Mouse (Mus musculus) ovary, postnatal 36 days (tissue): ENCODE measurements around the gene Bcr.

Source experiments
- DNase-seq: peaks from one replicate; pipeline ENCODE4 v3.0.0; 2022; ENCODE audit warnings: low spot score, mixed read lengths

The Bcr gene

DNA sequence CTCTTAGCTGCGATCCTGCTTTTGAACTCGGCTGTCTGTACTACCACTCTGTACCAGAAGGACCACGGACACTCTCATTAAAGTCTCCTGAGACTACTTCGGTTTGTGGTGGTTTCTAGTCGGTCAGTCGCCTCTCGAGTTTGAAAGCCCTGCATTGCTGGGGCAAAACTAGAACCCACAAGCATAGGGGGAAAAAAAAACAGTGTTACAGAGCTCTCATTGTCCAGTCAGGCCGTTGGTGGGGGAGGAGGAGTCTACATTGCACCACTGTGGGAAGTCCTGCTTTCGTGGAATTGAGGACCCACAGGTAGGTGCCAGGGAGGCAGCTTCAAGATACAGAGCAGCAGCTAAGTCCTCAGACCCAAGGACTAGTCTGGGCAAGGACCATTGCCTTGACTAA is 124.4 kb downstream of the Bcr start:
- no peak for DNase-seq

GRCm38 (mm10) chr10:75186551-75186950 is 126.2 kb downstream of the Bcr start:
- no peak for DNase-seq

GRCm38 (mm10) chr10:75187366-75188056 is 127.1 kb downstream of the Bcr start:
- DNase-seq = no peak

DNA sequence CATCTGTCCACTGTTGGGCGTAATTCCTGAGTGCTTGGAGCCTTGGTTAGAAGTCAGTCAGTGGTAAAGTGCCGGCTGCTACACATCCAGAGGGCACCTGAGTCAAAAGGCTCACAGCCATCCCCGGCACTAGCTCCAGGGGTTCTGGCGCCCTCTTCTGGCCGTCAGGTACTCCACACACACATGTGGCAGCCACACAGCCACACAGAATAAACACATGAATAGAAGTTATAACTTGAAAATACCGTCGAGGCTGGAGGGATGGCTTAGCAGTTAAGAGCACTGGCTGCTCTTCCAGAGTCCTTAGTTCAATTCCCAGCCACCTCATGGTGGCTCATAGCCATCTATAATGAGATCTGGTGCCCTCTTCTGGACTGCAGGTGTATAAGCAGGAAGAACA is 131.3 kb downstream of the Bcr start:
- no peak for DNase-seq

GRCm38 (mm10) chr10:75197817-75198216 is 137.4 kb downstream of the Bcr start:
- no peak for DNase-seq

DNA sequence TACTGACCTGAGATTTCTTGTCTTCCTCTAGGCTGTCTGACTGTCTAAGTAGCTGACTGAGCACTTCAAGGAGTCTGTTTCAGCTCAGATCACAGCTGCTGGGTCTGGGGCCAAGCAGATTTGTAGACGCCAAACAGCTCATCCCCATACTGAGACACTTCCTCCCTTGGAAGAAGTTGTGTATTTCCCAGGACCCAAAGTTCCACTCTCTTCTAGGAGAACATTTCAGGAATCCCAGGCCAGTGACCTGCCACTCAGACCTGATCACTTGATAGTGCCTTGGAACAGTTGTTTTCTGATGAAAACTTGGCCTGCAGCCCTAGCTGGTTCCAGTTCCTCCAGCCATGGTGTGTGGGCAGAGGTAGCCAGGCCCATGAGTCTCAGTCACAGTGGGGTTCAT is 140.3 kb downstream of the Bcr start:
- DNase-seq = no peak

DNA sequence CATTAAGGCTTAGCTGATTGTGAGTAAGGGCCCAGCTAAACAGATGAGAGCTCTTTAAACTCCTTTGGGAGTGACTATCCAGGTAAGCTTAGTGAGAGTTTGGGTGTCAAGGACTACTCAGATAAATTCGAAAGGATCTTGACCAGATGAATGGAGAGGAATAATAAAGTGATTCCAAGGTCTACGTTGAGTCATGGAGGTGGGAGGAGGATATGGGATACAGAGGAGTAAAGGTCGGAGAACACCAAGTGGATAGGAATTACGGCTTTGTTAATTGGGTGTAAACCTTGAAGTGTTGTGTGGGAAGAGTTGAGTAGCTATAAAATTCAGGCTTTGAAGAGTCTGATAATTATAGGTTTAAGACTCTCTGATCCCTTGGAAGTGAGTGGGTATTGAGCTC is 145.8 kb downstream of the Bcr start:
- no peak for DNase-seq

GRCm38 (mm10) chr10:75210841-75211240 is 150.4 kb downstream of the Bcr start:
- no peak for DNase-seq

GRCm38 (mm10) chr10:75211807-75212645 is 151.6 kb downstream of the Bcr start, which contains the start of gene Specc1l:
Gene Specc1l (plus strand): TSS chr10:75212073.
- DNase-seq = peak; percentile 98

- DNase-seq = no peak
Observed at GRCm38 (mm10) chr10:75212981-75213380, 152.6 kb downstream of the Bcr start.

DNA sequence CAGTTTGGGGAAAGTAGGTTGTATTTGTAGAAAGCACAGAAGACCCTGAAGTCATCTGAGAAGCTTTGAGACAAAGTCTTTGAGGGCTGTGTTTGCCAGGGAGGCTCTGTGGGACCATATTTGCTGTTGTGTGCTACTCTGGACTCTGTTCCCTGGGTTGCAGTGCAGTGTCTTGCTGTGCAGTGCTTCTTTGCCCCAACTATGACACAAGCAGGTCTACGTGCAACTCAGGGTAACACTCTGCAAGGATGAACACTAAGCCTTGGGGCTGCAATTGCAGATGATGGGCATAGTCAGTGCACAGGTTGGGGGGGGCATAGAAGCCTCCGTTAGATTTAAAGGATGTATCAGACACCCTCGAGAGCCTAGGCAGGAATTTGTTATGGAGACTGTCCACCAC is 160.3 kb downstream of the Bcr start:
- DNase-seq = no peak

- DNase-seq = no peak
Observed at GRCm38 (mm10) chr10:75221936-75222610, 161.7 kb downstream of the Bcr start.

DNA sequence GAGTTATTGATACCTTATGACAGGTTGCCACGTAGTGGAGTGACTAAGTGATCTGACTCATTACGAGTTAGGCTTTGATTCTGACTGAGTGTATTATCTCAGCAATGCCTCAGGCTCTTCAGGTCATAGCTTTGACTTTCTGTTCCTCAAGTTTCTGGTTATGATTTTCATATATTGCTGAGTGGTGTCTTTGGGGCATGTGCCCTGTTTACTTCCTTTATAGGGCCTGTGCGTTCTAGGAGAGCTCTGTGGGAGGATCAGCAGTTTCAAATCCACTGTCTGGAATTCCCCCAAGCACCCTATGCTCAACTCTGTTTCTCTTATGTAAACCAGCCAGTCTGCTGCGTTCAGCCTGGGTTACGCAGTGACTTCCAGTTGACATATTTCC is 162.2 kb downstream of the Bcr start:
- no peak for DNase-seq

DNA sequence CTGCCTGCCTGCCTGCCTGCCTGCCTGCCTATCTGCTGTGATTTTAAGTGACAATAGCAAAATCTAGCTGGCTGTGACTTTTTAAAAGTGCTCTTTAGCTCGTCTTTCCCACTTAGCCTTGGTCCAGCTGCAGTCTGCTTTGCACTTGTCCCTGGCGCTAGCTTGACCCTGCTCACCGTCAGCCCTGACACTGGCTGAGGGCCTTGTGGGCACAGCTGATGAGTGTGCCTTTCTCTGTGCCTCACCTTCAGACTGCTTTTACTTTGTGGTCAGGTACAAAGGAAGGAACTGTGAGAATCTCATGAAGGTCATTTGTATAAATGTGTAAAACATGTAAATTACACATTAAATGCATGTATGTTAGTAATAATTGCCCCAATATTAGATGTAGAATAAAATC is 163.8 kb downstream of the Bcr start:
- DNase-seq = no peak

DNA sequence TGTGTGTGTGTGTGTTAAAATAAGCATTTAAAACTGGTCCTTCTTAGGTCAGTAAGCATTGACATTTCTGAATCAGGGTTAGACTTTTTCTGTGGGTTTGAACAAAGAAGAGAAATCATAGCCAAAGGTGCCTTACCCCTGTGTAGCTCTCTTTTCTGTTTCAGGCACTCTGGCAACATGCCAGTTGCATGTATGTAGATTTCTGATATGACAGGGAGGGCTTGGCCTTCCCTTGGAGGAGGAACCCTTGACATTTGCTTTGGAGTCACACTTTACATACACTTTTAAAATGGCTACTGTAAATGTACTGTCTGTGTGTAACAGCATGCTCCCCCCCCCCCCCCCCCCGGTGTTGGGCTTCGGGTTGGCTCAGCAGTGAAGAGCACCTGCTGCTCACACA is 164.2 kb downstream of the Bcr start:
- no peak for DNase-seq

GRCm38 (mm10) chr10:75227381-75227780 is 167.0 kb downstream of the Bcr start:
- no peak for DNase-seq

GRCm38 (mm10) chr10:75230572-75230971 is 170.2 kb downstream of the Bcr start:
- DNase-seq = peak; percentile 24

DNA sequence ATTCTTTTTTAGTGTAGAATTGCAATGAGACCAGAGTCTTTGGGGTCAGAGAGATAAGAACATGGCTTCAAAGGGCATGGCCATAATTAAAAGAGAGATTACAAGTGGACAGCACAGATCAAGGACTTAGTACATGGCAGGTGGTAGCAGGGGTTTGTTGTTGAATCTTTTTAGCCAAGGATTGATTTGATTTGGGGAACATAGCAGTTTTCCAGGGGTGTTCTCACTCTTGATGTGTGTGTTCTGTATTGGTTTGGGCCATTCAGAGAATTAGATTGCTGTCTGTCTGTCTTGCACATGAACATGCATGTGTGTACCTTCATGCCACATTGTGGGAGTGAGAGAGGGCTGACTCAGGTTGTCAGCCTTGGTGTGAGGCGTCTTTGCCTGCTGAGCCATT is 171.5 kb downstream of the Bcr start:
- no peak for DNase-seq

DNA sequence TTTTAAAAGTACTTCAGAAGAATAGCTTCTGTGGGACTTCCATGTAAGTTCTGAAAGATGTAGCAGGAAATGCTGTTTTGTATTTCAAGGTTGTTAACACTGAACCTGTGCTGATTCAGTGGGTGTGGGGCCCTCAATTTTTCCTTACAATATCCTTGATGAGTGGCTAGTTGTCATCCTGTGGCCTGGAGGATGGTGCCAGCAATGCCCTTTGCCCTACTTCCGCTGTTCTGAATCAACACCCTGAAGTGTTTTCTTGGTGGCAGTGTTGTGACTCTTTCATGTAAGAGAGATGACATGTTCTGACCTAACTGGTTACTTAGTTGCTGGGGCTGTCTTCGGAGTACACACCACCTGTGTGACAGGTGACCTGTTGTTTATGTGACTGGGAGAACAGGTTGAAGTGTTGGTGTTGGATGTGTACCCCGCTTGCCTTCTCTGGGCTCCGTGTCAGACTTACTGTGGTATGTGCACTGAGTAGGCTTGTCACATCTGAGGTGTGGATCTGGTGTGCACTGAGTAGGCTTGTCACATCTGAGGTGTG is 172.3 kb downstream of the Bcr start:
- no peak for DNase-seq

DNA sequence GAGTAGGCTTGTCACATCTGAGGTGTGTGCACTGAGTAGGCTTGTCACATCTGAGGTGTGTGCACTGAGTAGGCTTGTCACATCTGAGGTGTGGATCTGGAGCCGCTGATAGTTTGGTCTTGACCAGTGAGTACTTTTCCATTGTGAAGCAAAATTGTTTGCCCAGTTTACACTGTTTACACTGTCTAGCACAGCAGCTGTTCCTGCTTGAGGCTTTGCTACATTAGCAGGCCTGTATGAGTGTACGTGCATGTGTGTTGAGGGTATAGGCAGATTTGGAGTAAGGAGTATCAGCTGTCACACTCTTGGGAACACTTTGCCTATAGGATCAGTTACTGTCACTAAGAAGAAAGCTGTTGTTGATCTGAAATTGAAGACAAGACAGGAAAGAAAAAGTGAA is 173.1 kb downstream of the Bcr start:
- no peak for DNase-seq
